Mouse (Mus musculus): ENCODE measurements around the gene Srgap3.

DNA sequence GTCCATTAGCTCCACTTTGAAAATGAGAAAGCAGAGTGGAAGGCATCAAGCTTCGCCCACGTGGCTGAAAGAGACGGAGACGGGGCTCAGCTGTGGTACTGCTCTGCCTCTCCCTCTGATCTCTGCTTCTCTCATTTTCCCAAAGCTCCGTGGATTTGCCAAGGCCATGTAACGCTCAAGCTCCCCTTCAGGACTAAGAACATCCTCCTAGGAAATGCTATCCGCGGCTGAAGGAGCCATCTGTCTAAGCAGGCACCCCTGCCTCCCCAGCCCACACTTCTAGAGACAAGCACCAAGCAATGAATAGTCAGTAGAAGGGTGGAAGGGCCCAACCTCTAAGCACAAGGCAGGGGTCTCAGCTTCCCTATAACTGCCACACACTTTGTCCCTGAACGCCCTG, 138.3 kb downstream of the Srgap3 start:
- TF ChIP-seq GATA1 (IDR thresholded peaks at IDR 0.05; ENCODE audit: low read length) (no peak), TAL1 (IDR thresholded peaks at IDR 0.05; ENCODE audit: low read length) (no peak)

All from erythroblast, embryonic 14.5 days (primary cell).